Mouse (Mus musculus) lung, postnatal 0 days (tissue): Measurements from ENCODE around the gene Casp9. TPM values are rescaled to one million over a fixed set of nuclear protein-coding genes. Genes with fewer than 3 reads are reported as not detected.

Experiments
- ATAC-seq: fragments of 200-750 bp; cut with Nextera tagmentation; 2 replicates; pipeline ENCODE4 v1.8.0; 2017; ENCODE audit warnings: moderate library complexity
- DNase-seq: peaks from one replicate; pipeline ENCODE4 v3.0.0-alpha.2; 2016; ENCODE audit warnings: low spot score
- H3K27ac ChIP-seq: fragments of 300-500 bp; sonication (generic); 2 replicates; pipeline ENCODE4 v1.5.1; 2014; ENCODE audit warnings: antibody characterized with exemption, mild to moderate bottlenecking, low read length, mixed read lengths
- H3K27me3 ChIP-seq: fragments of 300-500 bp; sonication (generic); replicated peaks from 2 replicates; pipeline ENCODE4 v1.6.1; 2014; ENCODE audit warnings: low read length, mixed read lengths; ENCODE audit not compliant: insufficient read depth
- H3K36me3 ChIP-seq: fragments of 300-500 bp; sonication (generic); 2 replicates; pipeline ENCODE4 v1.6.1; 2014; ENCODE audit warnings: low read length, mixed read lengths; ENCODE audit not compliant: insufficient read depth
- H3K4me1 ChIP-seq: fragments of 300-500 bp; sonication (generic); 2 replicates; pipeline ENCODE4 v1.6.1; 2014; ENCODE audit warnings: antibody characterized with exemption, low read depth, low read length, mixed read lengths; ENCODE audit not compliant: insufficient read depth
- H3K4me2 ChIP-seq: fragments of 300-500 bp; sonication (generic); replicated peaks from 2 replicates; pipeline ENCODE4 v1.6.1; 2014; ENCODE audit warnings: low read depth, mild to moderate bottlenecking, low read length, moderate library complexity, mixed read lengths
- H3K4me3 ChIP-seq: fragments of 300-500 bp; sonication (generic); 2 replicates; pipeline ENCODE4 v1.5.1; 2014; ENCODE audit warnings: low read depth, low read length
- H3K9ac ChIP-seq: fragments of 300-500 bp; sonication (generic); replicated peaks from 2 replicates; pipeline ENCODE4 v1.6.1; 2014; ENCODE audit warnings: low read depth, mild to moderate bottlenecking
- H3K9me3 ChIP-seq: fragments of 300-500 bp; sonication (generic); 2 replicates; pipeline ENCODE4 v1.6.1; 2016; ENCODE audit warnings: low read length, mixed read lengths
- CTCF ChIP-seq: IDR thresholded peaks from 2 replicates; pipeline ENCODE4 v1.5.1; 2016; ENCODE audit warnings: antibody characterized with exemption, mild to moderate bottlenecking
- EP300 ChIP-seq: IDR thresholded peaks from 2 replicates; pipeline ENCODE4 v1.6.1; 2016; ENCODE audit warnings: antibody characterized with exemption, mild to moderate bottlenecking, control low read depth
- WGBS: fragments of 180-500 bp; shearing (Covaris S2); extraction: QIAGEN DNeasy Blood & Tissue Kit; methylation state at CpG from one replicate; pipeline ENCODE4 v1.1.7; 2014; 5-methylcytosine and 5-hydroxymethylcytosine counted together
- polyA plus RNA-seq: library from polyadenylated mRNA; unstranded; fragments of >200 nt; fragmentation: Nextera tagmentation; extraction: Ambion mirVana; gene quantifications from 2 replicates; pipeline ENCODE4 v1.2.1, GENCODE M21; 2015

Casp9 gene
- polyA plus RNA-seq, 1 experiment from 2014 or later = 20.2 TPM

- Histone ChIP-seq H3K9ac (no peak overlapping the region), H3K27me3 (no peaks in the 10 kb centered on the region), H3K4me2 (no peak overlapping the region), H3K4me1 (0 out of 2 replicates have a peak, but pooled peaks cover 2% of the 10 kb centered on the region), H3K27ac (no peak overlapping the region), H3K36me3 (no peaks in the 10 kb centered on the region), H3K4me3 (no peak overlapping the region), H3K9me3 (no peaks in the 10 kb centered on the region)
- DNase-seq = peak; percentile 59
- no peak for TF ChIP-seq CTCF
- TF ChIP-seq EP300 = no peak
- 58% methylated on average over 20 of the region's 20 CpGs for WGBS
- no peak for ATAC-seq
Measured at GRCm38 (mm10) chr4:141858501-141858900, 65.1 kb downstream of the Casp9 start.

- Histone ChIP-seq H3K9me3 (no peaks in the 10 kb centered on the region), H3K4me2 (no peak overlapping the region), H3K4me3 (no peak overlapping the region), H3K27ac (no peak overlapping the region), H3K9ac (no peak overlapping the region), H3K36me3 (no peaks in the 10 kb centered on the region), H3K4me1 (0 out of 2 replicates have a peak, but pooled peaks cover 2% of the 10 kb centered on the region), H3K27me3 (no peaks in the 10 kb centered on the region)
- TF ChIP-seq CTCF = no peak
- TF ChIP-seq EP300 = no peak
- ATAC-seq (no peak), DNase-seq (no peak)
- WGBS = 90% methylated on average over 14 of the region's 14 CpGs
Measured at GRCm38 (mm10) chr4:141859351-141859750, 65.9 kb downstream of the Casp9 start.

- no peak overlapping the region for H3K4me2 ChIP-seq
- no peaks in the 10 kb centered on the region for H3K27me3 ChIP-seq
- no peak for DNase-seq
- TF ChIP-seq CTCF (no peak), EP300 (no peak)
- H3K36me3 ChIP-seq = no peaks in the 10 kb centered on the region
- 0 out of 2 replicates have a peak, but pooled peaks cover 2% of the 10 kb centered on the region for H3K4me1 ChIP-seq
- H3K9me3 ChIP-seq = no peaks in the 10 kb centered on the region
- H3K9ac ChIP-seq = no peak overlapping the region
- H3K27ac ChIP-seq = no peak overlapping the region
- no peak for ATAC-seq
- no peak overlapping the region for H3K4me3 ChIP-seq
- WGBS = 66% methylated on average over 18 of the region's 19 CpGs
Measured at GRCm38 (mm10) chr4:141860246-141860841, 66.9 kb downstream of the Casp9 start.

GRCm38 (mm10) chr4:141861591-141862295, 68.3 kb downstream of the Casp9 start:
- peaks cover 3% of the 10 kb centered on the region; the same call in 1 of the 2 replicates for H3K4me1 ChIP-seq
- TF ChIP-seq CTCF (no peak), EP300 (peak; percentile 24; the same call in 1 of the 2 replicates)
- no peak overlapping the region for H3K4me2 ChIP-seq
- no peaks in the 10 kb centered on the region for H3K9me3 ChIP-seq
- ATAC-seq (peak; percentile 51), DNase-seq (peak; percentile 58)
- no peaks in the 10 kb centered on the region for H3K27me3 ChIP-seq
- no peaks in the 10 kb centered on the region for H3K36me3 ChIP-seq
- no peak overlapping the region; the same call in 1 of the 2 replicates for H3K27ac ChIP-seq
- no peak overlapping the region for H3K4me3 ChIP-seq
- H3K9ac ChIP-seq = no peak overlapping the region
- WGBS = 67% methylated on average over 17 of the region's 17 CpGs

- peak; percentile 55 for ATAC-seq
- no peaks in the 10 kb centered on the region for H3K27me3 ChIP-seq
- no peaks in the 10 kb centered on the region for H3K36me3 ChIP-seq
- no peak for DNase-seq
- H3K27ac ChIP-seq = no peak overlapping the region
- H3K4me1 ChIP-seq = peaks cover 10% of the 10 kb centered on the region; the same call in 1 of the 2 replicates
- no peaks in the 10 kb centered on the region for H3K9me3 ChIP-seq
- TF ChIP-seq CTCF = no peak
- TF ChIP-seq EP300 = 0 out of 2 replicates have a peak, but pooled peaks have one; percentile 24
- no peak overlapping the region for H3K4me2 ChIP-seq
- 75% methylated on average over 5 of the region's 5 CpGs for WGBS
- no peak overlapping the region for H3K4me3 ChIP-seq
- no peak overlapping the region for H3K9ac ChIP-seq
Measured at GRCm38 (mm10) chr4:141862867-141863266, 69.5 kb downstream of the Casp9 start.

GRCm38 (mm10) chr4:141863726-141864280, 70.4 kb downstream of the Casp9 start:
- TF ChIP-seq CTCF (no peak), EP300 (no peak)
- Histone ChIP-seq H3K4me1 (peaks cover 10% of the 10 kb centered on the region; the same call in 1 of the 2 replicates), H3K4me2 (no peak overlapping the region), H3K9ac (no peak overlapping the region), H3K9me3 (no peaks in the 10 kb centered on the region), H3K27me3 (no peaks in the 10 kb centered on the region), H3K4me3 (no peak overlapping the region), H3K27ac (no peak overlapping the region), H3K36me3 (no peaks in the 10 kb centered on the region)
- WGBS = 87% methylated on average over 7 of the region's 7 CpGs
- DNase-seq = no peak
- ATAC-seq = no peak
